Mouse (Mus musculus) intestine, embryonic 16.5 days (tissue): Measurements from ENCODE around the gene Inpp4a. TPM values are rescaled to one million over a fixed set of nuclear protein-coding genes. Genes with fewer than 3 reads are reported as not detected.

Experiments
- ATAC-seq: fragments of 200-750 bp; cut with Nextera tagmentation; 2 replicates; pipeline ENCODE4 v1.8.0; 2017; ENCODE audit warnings: moderate TSS enrichment, moderate library complexity
- H3K27ac ChIP-seq: fragments of 300-500 bp; sonication (generic); 2 replicates; pipeline ENCODE4 v1.5.1; 2014; ENCODE audit warnings: mild to moderate bottlenecking, low read length
- H3K27me3 ChIP-seq: fragments of 300-500 bp; sonication (generic); replicated peaks from 2 replicates; pipeline ENCODE4 v1.6.1; 2014; ENCODE audit warnings: low read length, control low read depth, mixed read lengths; ENCODE audit not compliant: control insufficient read depth, insufficient read depth
- H3K36me3 ChIP-seq: fragments of 300-500 bp; sonication (generic); 2 replicates; pipeline ENCODE4 v1.6.1; 2014; ENCODE audit warnings: low read length, control low read depth; ENCODE audit not compliant: control insufficient read depth, insufficient read depth
- H3K4me1 ChIP-seq: fragments of 300-500 bp; sonication (generic); 2 replicates; pipeline ENCODE4 v1.6.1; 2014; ENCODE audit warnings: low read length, control low read depth, mixed read lengths; ENCODE audit not compliant: control insufficient read depth, insufficient read depth
- H3K4me2 ChIP-seq: fragments of 300-500 bp; sonication (generic); 2 replicates; pipeline ENCODE4 v1.6.1; 2014; ENCODE audit warnings: low read depth, low read length, control low read depth
- H3K4me3 ChIP-seq: fragments of 300-500 bp; sonication (generic); 2 replicates; pipeline ENCODE4 v1.5.1; 2014; ENCODE audit warnings: mild to moderate bottlenecking, low read length
- H3K9ac ChIP-seq: fragments of 300-500 bp; sonication (generic); 2 replicates; pipeline ENCODE4 v1.6.1; 2014; ENCODE audit warnings: low read depth, low read length
- H3K9me3 ChIP-seq: fragments of 300-500 bp; sonication (generic); 2 replicates; pipeline ENCODE4 v1.6.1; 2016; ENCODE audit warnings: low read length, control low read depth; ENCODE audit not compliant: control insufficient read depth
- WGBS: fragments of 180-500 bp; shearing (Covaris S2); extraction: QIAGEN DNeasy Blood & Tissue Kit; methylation state at CpG from one replicate; pipeline ENCODE4 v1.1.7; 2014; 5-methylcytosine and 5-hydroxymethylcytosine counted together
- polyA plus RNA-seq: library from polyadenylated mRNA; unstranded; fragments of >200 nt; fragmentation: Nextera tagmentation; extraction: Ambion mirVana; gene quantifications from 2 replicates; pipeline ENCODE4 v1.2.1, GENCODE M21; 2015

Gene Inpp4a
- polyA plus RNA-seq, 1 experiment from 2014 or later: 12.1 TPM

DNA sequence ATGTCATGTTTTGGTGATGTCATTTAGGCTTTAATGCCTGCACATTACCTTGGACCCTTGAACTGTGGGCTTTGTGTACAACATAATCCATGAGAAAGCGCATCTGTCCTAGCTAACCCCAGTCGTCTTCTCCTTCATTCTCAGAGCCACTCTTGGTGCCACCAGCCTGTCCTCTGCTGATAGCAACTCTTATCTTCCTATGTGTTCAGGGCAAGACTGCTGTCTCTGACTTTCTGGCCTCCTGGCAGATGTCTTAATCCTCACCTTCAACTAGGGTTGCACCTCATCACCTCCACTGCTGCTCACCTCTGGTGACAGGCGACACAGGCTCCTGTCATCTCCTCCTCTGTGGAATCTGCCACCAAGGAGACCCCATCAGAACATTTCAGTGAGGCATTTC is 136.8 kb downstream of the Inpp4a start:
- Histone ChIP-seq H3K4me1 (peaks cover 1% of the 10 kb centered on the region; the same call in 1 of the 2 replicates), H3K9me3 (no peaks in the 10 kb centered on the region), H3K9ac (no peak overlapping the region), H3K4me3 (no peak overlapping the region), H3K27ac (no peak overlapping the region), H3K27me3 (no peaks in the 10 kb centered on the region), H3K36me3 (peaks cover 22% of the 10 kb centered on the region), H3K4me2 (no peak overlapping the region)
- 90% methylated on average over 3 of the region's 3 CpGs for WGBS
- ATAC-seq: peak; percentile 9; the same call in 1 of the 2 replicates

DNA sequence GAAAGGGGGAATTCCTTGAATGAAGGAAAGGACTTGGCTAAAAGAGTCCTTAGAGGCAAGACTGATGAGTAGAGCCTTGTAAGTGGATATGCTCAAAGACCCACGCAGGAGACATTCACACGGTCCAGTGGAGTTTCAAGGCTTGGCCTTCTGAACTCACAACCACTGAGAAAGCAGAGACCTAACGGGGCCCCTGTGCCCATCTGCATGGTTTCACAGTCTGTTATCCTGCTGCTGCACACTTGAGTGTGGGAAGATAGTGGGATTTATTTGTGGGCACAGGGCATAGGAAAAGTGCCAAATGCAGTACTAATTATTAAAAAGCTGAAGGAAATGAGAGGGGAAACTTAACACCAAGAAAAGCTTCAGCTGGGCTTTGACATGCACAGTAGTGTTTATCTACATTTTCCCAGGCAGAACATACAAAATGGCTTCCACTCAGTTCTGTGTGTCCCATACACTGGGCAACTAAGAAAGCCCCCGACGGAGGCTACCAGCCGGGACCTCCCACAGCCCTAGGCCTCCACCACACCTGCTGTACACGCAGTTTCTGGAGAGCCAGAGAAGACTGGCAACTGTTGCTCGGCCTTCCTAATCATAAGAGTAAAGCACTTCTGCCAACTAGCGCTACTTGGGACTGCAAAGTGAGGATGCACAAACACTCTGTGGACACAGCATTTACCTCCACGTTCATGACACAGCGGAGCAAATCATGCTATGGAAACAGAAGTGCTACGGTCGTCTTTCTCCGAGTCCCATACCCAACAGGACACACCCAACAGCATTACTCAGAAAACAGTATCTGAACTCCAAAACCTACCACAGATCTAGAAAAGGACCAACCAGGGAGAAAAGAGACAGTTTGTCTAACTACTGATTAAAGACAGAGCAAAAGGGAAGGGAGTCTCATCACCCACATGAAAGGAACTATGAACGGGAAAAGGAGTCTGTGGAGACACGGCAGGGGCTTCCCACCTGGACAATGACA is 143.5 kb downstream of the Inpp4a start:
- no peak for ATAC-seq
- H3K4me2 ChIP-seq: no peak overlapping the region
- H3K9me3 ChIP-seq: no peaks in the 10 kb centered on the region
- H3K4me3 ChIP-seq: no peak overlapping the region
- H3K9ac ChIP-seq: no peak overlapping the region
- no peaks in the 10 kb centered on the region for H3K4me1 ChIP-seq
- 93% methylated on average over 16 of the region's 16 CpGs for WGBS
- no peak overlapping the region for H3K27ac ChIP-seq
- no peaks in the 10 kb centered on the region for H3K27me3 ChIP-seq
- peaks cover 21% of the 10 kb centered on the region for H3K36me3 ChIP-seq

DNA sequence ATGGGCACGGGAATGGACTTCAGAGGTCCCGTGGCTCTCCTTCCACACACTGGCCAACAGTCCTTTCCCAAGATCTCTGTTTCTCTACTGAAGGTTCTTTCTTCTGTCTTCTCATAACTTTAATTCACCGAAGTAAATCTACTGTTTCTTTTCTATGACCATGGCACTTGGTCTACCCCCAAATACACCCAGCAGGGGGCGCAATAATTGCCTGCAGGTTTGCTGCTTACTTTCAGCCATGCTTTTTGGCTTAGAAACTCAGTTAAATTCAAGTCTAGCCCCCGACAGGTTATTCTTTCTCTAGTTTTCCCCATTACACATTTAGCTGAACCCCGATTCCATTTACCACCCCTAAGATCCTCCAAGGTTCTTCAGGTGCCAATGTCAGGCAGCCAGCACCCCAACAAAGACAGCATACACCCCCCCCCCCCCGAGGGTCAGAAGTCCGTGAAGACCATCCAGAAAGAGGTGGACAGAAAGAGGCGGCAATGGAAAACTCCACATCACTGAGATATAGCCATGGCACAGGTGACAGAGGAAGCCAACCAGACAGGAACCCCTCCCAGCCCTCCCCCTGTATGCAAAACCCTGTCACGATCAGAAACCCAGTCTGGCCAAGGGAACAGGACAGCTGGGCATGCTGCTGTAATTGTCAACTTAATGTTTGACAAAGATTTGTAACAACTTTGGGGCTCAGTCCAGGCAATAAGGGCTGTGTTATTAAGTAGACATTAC is 148.9 kb downstream of the Inpp4a start:
- no peak overlapping the region for H3K4me3 ChIP-seq
- no peaks in the 10 kb centered on the region for H3K9me3 ChIP-seq
- H3K4me2 ChIP-seq: no peak overlapping the region
- H3K4me1 ChIP-seq: no peaks in the 10 kb centered on the region
- no peaks in the 10 kb centered on the region for H3K27me3 ChIP-seq
- H3K36me3 ChIP-seq: 0 out of 2 replicates have a peak, but pooled peaks cover 3% of the 10 kb centered on the region
- no peak for ATAC-seq
- 77% methylated on average over 10 of the region's 10 CpGs for WGBS
- no peak overlapping the region for H3K9ac ChIP-seq
- H3K27ac ChIP-seq: no peak overlapping the region

DNA sequence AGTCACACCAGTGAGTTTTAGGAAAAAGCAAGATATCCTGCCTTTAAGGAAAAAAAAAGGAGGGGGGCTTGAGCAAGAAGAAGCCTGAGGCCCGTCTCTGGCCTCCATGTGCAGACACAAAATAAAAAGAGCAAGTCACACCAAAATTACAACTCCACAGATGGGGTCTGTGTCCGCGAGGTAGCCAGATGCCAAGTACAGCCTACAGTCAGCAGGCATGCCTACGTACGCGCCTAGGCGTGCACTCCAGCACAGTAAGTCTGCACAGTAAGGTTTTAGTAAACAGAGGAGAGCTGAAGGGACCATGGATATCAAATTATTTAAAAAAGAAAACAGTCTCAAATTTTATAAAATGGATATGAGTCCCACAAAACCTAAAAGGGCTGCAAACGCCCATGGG is 151.6 kb downstream of the Inpp4a start:
- Histone ChIP-seq H3K4me2 (no peak overlapping the region), H3K4me1 (no peaks in the 10 kb centered on the region), H3K27me3 (no peaks in the 10 kb centered on the region), H3K9me3 (no peaks in the 10 kb centered on the region), H3K27ac (no peak overlapping the region), H3K9ac (no peak overlapping the region), H3K4me3 (no peak overlapping the region), H3K36me3 (no peaks in the 10 kb centered on the region)
- ATAC-seq: no peak
- 91% methylated on average over 8 of the region's 8 CpGs for WGBS

DNA sequence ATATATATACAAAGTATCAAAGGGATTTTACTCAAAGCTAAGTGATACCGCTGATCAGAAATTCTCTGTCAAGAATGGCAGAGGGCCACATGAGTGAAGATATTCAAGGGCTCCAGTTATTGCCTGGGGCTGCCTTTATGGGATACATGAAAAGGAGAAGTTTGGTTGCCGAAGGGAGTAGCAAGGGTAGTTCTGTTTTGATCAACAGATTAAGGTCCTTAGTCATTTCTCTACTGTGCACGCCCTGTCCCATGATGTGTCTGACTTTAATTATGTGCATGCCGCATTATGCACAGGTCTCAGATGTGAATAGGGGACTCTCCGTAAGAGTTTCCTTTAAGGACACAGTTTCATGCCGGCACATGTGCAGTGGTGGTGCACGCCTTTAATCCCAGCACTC is 157.9 kb downstream of the Inpp4a start:
- no peaks in the 10 kb centered on the region for H3K9me3 ChIP-seq
- H3K4me2 ChIP-seq: no peak overlapping the region
- no peaks in the 10 kb centered on the region for H3K4me1 ChIP-seq
- 95% methylated on average over 7 of the region's 7 CpGs for WGBS
- peaks cover 3% of the 10 kb centered on the region; the same call in 1 of the 2 replicates for H3K36me3 ChIP-seq
- H3K27ac ChIP-seq: no peak overlapping the region
- no peaks in the 10 kb centered on the region for H3K27me3 ChIP-seq
- no peak overlapping the region for H3K9ac ChIP-seq
- no peak overlapping the region for H3K4me3 ChIP-seq
- no peak for ATAC-seq

Other genes starting within 250 kb of the Inpp4a start
- 0.12 and 0.21 TPM in 2 replicates for gene Cnga3, start 85.4 kb upstream of the Inpp4a start, polyA plus RNA-seq
- 63.8 and 65.9 TPM in 2 replicates for gene Coa5, start 130.2 kb downstream of the Inpp4a start, polyA plus RNA-seq
- 121 and 131 TPM in 2 replicates for gene Unc50, start 130.3 kb downstream of the Inpp4a start, polyA plus RNA-seq
- gene Mgat4a, start 241.2 kb downstream of the Inpp4a start, polyA plus RNA-seq: 48.7 and 50.1 TPM in 2 replicates